Mouse (Mus musculus) intestine, embryonic 14.5 days (tissue): ENCODE measurements around the gene Mael. TPM values are rescaled to one million over a fixed set of nuclear protein-coding genes. Genes with fewer than 3 reads are reported as not detected.

Experiments used
- ATAC-seq: fragments of 200-750 bp; cut with Nextera tagmentation; replicated peaks from 2 replicates; pipeline ENCODE4 v1.8.0; 2017; ENCODE audit warnings: low read depth, moderate number of reproducible peaks, moderate TSS enrichment, moderate library complexity; ENCODE audit not compliant: low FRiP score, low TSS enrichment
- DNase-seq: peaks from one replicate; pipeline ENCODE4 v3.0.0-alpha.2; 2018; ENCODE audit warnings: low spot score
- H3K27ac ChIP-seq: fragments of 300-500 bp; sonication (generic); 2 replicates; pipeline ENCODE4 v1.5.1; 2014; ENCODE audit warnings: low read depth, mild to moderate bottlenecking, control low read depth
- H3K27me3 ChIP-seq: fragments of 300-500 bp; sonication (generic); replicated peaks from 2 replicates; pipeline ENCODE4 v1.6.1; 2014; ENCODE audit warnings: low read length, control low read depth; ENCODE audit not compliant: control insufficient read depth, insufficient read depth
- H3K36me3 ChIP-seq: fragments of 300-500 bp; sonication (generic); 2 replicates; pipeline ENCODE4 v1.6.1; 2014; ENCODE audit warnings: low read length, control low read depth; ENCODE audit not compliant: control insufficient read depth, insufficient read depth
- H3K4me1 ChIP-seq: fragments of 300-500 bp; sonication (generic); replicated peaks from 2 replicates; pipeline ENCODE4 v1.6.1; 2014; ENCODE audit warnings: low read length, control low read depth, mixed read lengths; ENCODE audit not compliant: control insufficient read depth, insufficient read depth
- H3K4me2 ChIP-seq: fragments of 300-500 bp; sonication (generic); 2 replicates; pipeline ENCODE4 v1.6.1; 2014; ENCODE audit warnings: low read length
- H3K4me3 ChIP-seq: fragments of 300-500 bp; sonication (generic); 2 replicates; pipeline ENCODE4 v1.5.1; 2014; ENCODE audit warnings: low read depth, low read length, control low read depth, mixed read lengths
- H3K9ac ChIP-seq: fragments of 300-500 bp; sonication (generic); 2 replicates; pipeline ENCODE4 v1.6.1; 2014; ENCODE audit warnings: mild to moderate bottlenecking, low read length
- H3K9me3 ChIP-seq: fragments of 300-500 bp; sonication (generic); 2 replicates; pipeline ENCODE4 v1.6.1; 2016; ENCODE audit warnings: low read length, control low read depth; ENCODE audit not compliant: control insufficient read depth
- WGBS: fragments of 180-500 bp; shearing (Covaris S2); extraction: QIAGEN DNeasy Blood & Tissue Kit; methylation state at CpG from one replicate; pipeline ENCODE4 v1.1.7; 2014; 5-methylcytosine and 5-hydroxymethylcytosine counted together
- polyA plus RNA-seq: library from polyadenylated mRNA; unstranded; fragments of >200 nt; fragmentation: Nextera tagmentation; extraction: Ambion mirVana; gene quantifications from 2 replicates; pipeline ENCODE4 v1.2.1, GENCODE M21; 2014

The Mael gene
- polyA plus RNA-seq, 1 experiment from 2014 or later: not detected

GRCm38 (mm10) chr1:166154162-166155112 lies 84.1 kb downstream of the Mael start:
- ATAC-seq (peak; percentile 73), DNase-seq (peak; percentile 91)
- Histone ChIP-seq H3K9me3 (no peaks in the 10 kb centered on the region), H3K4me3 (0 out of 2 replicates have a peak overlapping the region, but pooled peaks have one; percentile 4), H3K36me3 (no peaks in the 10 kb centered on the region), H3K27ac (no peak overlapping the region), H3K27me3 (peaks cover 24% of the 10 kb centered on the region), H3K4me2 (peak overlapping the region; percentile 39), H3K4me1 (peaks cover 4% of the 10 kb centered on the region), H3K9ac (peak overlapping the region; percentile 7; the same call in 1 of the 2 replicates)
- WGBS: 9% methylated on average over 29 of the region's 29 CpGs

- Histone ChIP-seq H3K4me2 (no peak overlapping the region), H3K27ac (no peak overlapping the region), H3K4me1 (peaks cover 4% of the 10 kb centered on the region), H3K27me3 (peaks cover 19% of the 10 kb centered on the region), H3K9me3 (no peaks in the 10 kb centered on the region), H3K4me3 (no peak overlapping the region), H3K9ac (no peak overlapping the region), H3K36me3 (no peaks in the 10 kb centered on the region)
- ATAC-seq: no peak
- WGBS: 12% methylated on average over 18 of the region's 18 CpGs
- DNase-seq: peak; percentile 94
These were observed 85.0 kb downstream of the Mael start for GRCm38 (mm10) chr1:166153351-166154120.

GRCm38 (mm10) chr1:166152034-166152433 lies 86.5 kb downstream of the Mael start:
- Histone ChIP-seq H3K36me3 (no peaks in the 10 kb centered on the region), H3K27ac (no peak overlapping the region), H3K9me3 (no peaks in the 10 kb centered on the region), H3K4me3 (no peak overlapping the region), H3K9ac (no peak overlapping the region), H3K27me3 (peaks cover 19% of the 10 kb centered on the region), H3K4me1 (peaks cover 4% of the 10 kb centered on the region), H3K4me2 (no peak overlapping the region)
- no peak for ATAC-seq
- DNase-seq: no peak
- 90% methylated on average over 10 of the region's 10 CpGs for WGBS

- H3K36me3 ChIP-seq: no peaks in the 10 kb centered on the region
- H3K27ac ChIP-seq: no peak overlapping the region
- 67% methylated on average over 11 of the region's 11 CpGs for WGBS
- no peak overlapping the region for H3K4me3 ChIP-seq
- ATAC-seq (no peak), DNase-seq (no peak)
- H3K4me2 ChIP-seq: no peak overlapping the region
- H3K27me3 ChIP-seq: peaks cover 17% of the 10 kb centered on the region
- peaks cover 4% of the 10 kb centered on the region for H3K4me1 ChIP-seq
- H3K9me3 ChIP-seq: no peaks in the 10 kb centered on the region
- H3K9ac ChIP-seq: no peak overlapping the region
These were observed 87.2 kb downstream of the Mael start for GRCm38 (mm10) chr1:166151341-166151740.

Other genes with a start within 250 kb of the Mael start
- 18.7 and 20.1 TPM in 2 replicates for gene Pou2f1, start 236.1 kb downstream of the Mael start, polyA plus RNA-seq
- 2.4 and 2.8 TPM in 2 replicates for gene Dusp27, start 110.8 kb downstream of the Mael start, polyA plus RNA-seq
- 48.4 and 50.4 TPM in 2 replicates for gene Gpa33, start 108.5 kb downstream of the Mael start, polyA plus RNA-seq
- gene Ildr2, start 15.4 kb upstream of the Mael start, polyA plus RNA-seq: 0.60 and 1.0 TPM in 2 replicates
- gene Tada1, start 140.3 kb upstream of the Mael start, polyA plus RNA-seq: 46.2 and 55.8 TPM in 2 replicates
- gene Pogk, start 171.1 kb upstream of the Mael start, polyA plus RNA-seq: 16.5 and 21.4 TPM in 2 replicates